Mouse (Mus musculus): ENCODE data around the gene Spink4. TPM values are rescaled to one million over a fixed set of nuclear protein-coding genes. Genes with fewer than 3 reads are reported as not detected.

The Spink4 gene
- not detected for polyA plus RNA-seq (2017; shearing (Covaris generic))

DNA sequence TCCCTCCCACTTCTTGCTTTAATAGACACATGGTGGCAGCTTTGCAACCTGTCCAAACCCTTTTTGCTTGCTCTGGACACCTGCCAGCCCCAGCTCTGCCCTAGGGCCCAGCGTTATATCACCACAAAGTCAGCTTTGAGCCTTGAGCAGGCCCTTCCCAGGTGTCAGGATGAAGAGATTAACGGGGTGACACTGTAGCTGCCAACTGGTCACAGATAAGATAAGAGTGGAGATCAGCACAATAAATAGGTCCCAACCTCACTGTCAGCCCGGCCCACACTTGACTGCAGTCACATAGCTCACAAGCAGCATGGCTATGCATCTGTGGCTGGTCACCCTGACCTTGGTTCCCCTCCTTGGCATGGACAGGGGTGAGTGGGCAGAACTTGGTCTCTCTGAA is at the start of gene Spink4:
Gene Spink4 (plus strand): TSS at position 268 of the 400 bp plus-strand sequence.
- ATAC-seq: no peak

DNA sequence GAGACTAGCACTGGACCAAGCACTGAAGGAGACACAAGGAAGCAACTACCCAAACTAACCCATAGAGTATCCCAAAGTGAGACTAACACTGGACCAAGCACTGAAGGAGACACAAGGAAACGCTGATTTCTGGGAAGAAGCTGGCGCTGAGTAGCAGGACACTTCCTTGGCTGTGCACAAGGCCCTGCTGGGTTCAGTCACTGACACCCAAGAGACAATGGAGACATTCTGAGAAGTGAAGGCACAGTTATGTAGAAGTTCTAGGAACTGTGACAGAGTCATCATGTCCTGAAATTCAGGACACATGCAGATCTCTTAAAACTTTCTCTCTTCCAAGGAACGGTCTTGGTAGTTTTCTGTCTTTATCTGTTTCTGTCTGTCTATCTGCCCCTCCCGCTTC is 49.6 kb upstream of the Spink4 start:
- no peak for ATAC-seq

DNA sequence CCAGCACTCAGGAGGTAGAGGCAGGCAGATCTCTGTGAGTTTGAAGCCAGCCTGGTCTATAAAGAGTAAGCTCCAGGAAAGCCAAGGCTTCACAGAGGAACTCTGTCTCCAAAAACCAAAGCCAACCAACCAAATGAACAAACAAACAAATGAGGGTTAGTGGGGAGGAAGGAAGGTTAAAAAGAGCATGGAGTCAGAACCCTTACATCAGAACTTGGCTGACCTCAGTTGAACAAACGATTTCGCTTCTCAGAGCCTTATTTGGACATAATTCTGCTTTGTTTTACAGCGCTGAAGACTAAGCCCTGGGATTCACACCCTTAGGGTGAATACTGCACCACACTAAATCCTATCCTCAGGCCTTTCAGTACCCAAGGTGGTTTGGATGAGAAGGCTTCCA is 47.7 kb upstream of the Spink4 start:
- no peak for ATAC-seq

DNA sequence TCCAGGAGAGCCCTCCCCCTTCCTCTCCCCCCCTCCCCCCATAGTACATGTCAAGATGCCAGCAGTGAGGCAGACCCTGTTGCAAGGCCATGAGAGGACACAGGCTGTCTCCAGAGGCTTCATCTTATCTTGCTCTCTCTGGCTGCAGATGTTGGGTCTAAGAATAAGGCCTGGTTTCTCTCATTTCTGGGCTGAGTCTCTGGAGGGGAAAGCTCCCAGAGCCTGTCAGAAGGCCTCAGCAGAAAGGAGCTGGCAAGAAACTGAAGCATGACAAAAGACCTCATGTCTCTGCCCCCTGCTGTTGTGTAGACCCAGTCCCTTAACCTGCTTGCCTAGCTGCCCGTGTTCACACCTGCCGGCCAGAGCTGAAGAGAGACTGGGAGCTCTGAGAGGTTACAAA is 46.5 kb upstream of the Spink4 start:
- no peak for ATAC-seq

DNA sequence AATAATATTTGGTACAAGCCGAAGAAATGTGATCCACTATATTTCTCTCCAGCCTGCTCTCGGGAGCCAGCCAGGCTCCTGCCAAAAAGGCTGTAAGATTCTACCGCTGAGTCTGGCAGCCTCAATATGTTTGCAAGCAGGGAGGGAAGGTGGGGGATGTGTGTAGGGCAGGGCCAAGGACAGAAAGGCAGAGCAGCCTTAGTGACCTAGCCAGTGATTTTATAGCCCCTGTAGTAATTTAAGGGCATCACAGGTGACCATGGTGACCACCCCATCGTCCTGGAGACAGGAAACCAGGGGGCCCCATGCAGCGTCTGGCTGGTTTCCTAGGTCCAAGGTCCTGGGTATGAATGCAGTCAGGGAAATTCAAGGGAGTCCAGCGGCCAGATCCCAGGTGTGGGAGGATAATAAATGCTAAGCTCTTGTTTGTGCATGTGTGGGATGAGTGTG is 45.7 kb upstream of the Spink4 start:
- ATAC-seq: no peak

DNA sequence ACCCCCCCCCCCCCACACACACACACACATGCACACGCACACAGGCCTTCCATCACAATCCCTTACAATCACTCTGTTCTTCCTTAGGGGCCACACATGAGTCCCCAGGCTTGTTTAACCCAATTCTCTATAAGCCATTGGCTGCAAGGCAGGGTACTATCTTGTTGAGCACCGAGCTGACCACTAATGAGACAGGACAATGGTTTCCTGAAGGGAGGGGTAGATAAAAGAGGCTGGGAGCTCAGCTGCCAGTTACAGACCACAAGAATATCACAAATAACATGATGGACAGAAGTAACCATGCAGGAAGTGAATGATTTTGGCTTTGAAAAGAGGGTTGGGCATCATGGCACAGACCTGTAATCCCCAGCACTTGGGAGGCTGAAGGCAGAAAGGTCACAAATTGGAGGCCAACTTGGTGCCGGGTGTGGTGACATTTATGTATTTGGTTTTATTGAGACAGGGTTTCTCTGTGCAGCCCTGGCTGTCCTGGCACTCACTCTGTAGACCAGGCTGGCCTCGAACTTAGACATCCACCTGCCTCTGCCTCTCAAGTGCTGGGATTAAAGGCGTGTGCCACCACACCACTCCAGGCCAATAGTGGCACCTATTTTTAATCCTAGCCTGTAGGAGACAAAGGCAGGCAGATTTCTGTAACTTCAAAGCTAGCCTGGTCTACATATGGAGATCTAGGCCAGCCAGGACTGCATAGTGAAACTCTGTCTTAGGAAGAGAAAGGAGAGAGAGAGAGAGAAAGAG is 44.9 kb upstream of the Spink4 start:
- ATAC-seq: no peak

DNA sequence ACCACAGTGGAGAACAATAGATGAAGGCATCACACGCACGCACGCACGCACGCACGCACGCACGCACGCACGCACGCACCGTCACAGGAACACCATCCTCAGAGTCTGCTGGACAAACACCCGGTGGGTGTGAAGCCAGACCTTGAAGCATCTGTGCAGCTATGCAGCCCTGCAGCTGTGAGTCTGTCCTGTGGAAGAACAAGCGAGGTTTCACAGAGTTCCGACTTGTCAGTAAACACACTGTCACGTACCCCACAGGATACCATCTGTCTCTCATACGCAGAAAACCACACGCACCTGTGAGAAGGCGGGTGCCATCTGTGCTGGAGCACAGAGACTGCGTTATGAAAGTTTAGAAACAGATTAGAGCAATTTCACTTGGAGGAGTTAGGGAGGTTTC is 44.0 kb upstream of the Spink4 start:
- ATAC-seq: peak; percentile 88

DNA sequence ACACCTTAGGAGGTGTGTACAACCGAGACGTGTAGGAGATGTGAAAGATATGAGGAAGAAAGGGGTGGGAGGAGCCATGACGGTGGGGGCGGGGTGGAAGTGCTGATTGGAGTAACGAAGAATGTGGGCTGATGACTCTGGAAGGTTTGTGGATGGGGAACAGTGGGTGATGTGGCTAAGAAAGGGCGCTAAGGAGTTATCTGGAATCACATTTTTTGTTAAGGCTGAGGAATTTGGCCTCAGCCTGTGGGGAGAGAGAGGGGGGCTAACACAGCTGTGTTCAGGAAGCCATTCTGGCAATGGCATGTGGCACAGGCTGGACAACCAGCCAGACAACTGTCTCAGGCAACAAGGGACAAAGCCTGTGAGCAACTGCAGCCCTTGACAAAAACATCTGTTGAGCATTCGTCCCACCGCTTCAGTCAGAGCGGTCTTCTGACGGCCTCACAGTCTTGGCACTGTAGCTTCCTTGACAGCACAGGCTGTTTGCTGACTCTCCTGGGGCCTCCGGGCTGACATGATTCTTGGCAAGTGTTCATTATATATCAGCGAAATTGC is 43.0 kb upstream of the Spink4 start:
- ATAC-seq: peak; percentile 58

DNA sequence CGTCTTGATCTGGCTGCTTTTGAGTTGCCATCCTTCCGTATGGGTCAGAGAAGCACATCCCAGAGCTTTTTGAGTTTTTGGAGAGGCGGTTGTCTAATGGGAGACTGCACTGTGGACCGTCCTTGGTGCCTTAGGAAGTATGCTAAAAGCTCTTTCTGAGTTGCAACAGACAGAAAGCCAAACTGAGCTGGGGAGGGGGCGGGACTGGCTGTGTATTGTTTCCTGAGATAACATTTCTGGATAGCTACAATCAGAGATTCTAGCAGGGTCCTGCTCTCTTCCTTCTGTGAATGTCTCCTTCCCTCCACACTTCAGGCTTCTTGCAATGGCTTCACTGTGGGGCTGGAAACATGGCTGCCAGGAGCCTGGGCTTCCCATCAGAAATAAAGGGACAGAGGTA is 42.3 kb upstream of the Spink4 start:
- ATAC-seq: no peak

DNA sequence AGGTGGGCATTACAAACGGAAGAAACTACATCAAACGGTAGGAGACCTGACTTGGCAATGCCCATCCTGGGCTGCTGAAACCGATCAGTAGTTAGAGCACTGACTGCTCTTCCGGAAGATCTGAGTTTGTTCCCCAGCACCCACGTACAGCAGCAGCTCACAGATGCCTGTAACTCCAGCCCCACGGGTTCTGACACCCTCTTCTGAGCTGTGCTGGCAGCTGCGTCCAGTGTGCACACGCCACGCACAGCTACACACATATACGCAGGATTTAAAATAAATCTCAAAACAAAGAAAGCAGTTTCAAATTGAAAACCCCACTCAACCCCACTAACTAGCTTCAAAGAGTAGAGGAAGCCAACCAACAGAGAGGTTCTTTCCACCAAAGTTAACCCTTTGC is 36.7 kb upstream of the Spink4 start:
- peak; percentile 82 for ATAC-seq

DNA sequence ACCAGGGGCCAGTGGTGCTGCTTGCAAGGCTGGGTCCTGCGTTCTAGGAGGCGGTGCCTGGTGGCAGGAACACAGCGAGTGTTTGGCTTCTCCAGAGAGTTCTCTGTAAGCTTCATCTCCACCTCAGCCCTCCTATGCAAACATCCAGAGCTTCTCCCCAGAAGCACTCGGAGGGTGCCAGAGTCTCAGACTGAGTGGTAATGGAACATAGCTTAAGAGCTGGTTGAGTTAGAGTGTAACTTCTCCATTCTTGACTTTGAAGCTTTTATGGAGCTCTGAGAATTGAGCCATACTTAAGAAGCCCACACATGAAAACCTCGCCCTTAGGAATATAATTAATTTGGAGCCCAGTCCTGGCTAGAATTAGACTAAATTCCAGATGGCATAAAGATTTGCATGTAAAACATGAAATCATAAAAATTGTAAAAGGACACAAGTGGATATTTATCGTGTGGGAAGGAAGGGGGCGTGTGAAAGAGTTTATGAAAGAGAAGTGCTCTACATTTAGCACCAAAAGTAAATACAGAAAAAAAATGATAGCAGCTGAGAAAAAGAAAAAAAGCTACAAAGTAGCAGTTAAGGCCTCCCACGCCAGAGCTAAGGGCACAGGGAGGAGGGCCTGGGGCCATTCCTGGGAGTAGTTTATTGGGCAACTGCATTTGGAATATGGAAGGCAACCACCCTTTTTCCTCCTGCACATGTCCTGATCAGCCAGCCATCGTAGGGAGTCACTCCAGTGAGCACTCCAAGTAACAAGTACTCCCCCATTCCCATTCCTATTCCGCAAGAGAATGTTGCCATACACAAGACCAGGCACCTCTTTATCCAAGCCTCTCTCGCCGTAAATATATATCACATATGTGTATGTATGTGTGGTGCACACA is 35.3 kb upstream of the Spink4 start:
- ATAC-seq: no peak

DNA sequence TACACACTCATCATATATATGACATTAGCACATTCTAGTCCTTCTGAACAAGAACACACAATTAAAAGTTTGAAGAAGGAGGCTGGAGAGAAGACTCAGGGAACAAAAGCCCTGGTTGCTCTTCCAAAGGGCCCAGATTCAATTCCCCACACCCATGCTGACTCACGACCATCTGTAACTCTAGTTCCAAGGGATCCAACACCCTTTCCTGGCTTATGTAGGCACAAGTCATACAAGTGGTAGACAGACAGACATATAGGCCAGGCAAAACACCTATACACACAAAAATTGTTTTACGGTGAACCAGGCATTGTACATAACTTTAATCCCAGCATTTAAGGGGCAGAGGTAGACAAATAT is 34.7 kb upstream of the Spink4 start:
- no peak for ATAC-seq

DNA sequence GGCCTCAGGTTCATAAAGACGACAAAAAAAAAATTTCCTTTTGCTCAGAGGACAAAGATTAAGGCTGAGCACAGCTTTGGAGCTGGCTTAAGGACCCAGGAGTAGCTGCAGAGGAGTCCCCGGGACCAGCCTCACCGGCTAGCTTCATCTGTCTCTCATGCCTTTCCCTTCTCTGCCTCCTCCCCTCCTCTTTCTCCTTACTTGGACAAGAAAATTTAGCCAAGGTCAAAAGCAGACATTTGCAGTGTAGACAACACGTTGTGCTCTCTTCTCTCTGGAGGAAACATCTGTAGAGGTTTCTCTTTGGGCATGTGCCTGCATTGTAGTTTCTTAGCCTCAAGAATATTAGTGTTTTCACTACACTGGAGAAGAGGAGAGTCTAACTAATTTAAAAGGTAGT is 34.0 kb upstream of the Spink4 start:
- ATAC-seq: no peak

DNA sequence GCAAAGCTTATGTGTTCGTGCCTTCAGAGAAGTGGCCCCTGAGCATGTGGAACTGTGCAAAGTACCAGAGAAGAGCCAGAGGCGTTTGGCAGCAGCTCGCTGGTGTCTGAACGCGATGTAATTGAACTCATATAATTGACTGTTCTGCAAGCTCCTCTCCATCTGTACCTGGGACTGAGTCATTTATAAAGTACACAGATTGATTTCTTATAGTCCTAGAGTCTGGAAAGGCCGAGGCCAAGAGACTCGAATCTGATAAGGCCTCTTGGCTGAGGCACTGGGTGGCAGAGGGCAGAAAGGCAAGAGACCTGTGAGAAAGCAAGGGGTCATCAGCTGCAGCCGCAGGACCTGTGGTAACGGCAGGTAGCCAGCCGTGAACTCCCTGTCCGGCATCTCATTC is 31.0 kb upstream of the Spink4 start:
- ATAC-seq: no peak

DNA sequence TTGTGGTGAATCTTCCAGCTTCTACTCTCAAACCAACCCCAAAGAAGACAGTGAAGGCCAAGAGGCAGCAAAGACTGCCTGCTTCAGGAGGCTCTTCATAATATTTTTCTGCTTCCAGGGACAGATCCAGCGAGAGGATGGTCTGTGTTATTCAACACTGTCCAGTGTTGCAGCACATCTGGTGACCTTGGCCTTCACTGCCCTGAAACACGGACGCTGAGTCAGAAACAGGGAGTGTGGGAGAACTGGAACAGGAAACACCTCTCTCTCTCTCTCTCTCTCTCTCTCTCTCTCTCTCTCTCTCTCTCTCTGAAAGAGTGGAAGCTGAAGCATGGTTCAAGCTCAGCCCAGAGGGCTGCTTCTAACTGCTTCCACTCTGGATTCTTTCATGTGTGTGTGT is 30.6 kb upstream of the Spink4 start:
- no peak for ATAC-seq

DNA sequence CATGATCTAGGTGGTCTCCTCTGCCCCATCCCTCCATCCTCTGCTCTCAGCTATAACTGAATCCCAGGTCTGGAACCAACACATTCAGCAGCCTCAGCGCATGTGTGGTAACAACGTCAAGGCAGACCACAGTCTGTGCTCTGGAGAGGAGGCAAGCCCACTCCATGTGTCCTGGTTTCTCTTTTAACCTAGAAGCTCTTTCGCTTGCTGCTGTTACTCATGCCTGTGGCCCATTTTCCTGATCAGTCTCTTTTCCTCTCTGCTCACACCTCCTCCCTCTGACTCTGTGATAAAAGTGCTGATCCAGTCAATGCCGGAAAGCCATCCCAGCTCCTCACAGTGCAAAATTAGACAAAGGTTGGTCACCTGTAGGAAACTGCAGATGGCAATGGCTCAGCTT is 29.9 kb upstream of the Spink4 start:
- no peak for ATAC-seq

DNA sequence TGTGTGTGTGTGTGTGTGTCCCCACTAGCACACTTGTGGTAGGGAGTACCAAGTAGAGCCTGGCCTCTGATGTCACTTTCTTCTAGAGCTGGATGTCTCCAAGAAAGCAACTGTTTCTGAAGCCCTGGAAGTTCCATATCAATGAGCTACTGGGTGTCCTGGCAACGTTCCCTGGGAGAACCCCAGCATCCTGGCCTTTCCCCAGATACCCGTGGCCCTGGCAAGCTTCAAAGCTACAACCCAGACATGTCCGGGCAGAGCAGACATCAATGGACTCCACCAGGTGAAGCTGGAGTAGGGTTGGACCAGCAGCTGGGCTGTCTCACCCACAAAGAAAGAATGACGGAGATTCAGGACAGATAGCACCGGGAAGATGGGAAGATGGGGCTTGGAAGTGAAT is 28.6 kb upstream of the Spink4 start:
- ATAC-seq: no peak

DNA sequence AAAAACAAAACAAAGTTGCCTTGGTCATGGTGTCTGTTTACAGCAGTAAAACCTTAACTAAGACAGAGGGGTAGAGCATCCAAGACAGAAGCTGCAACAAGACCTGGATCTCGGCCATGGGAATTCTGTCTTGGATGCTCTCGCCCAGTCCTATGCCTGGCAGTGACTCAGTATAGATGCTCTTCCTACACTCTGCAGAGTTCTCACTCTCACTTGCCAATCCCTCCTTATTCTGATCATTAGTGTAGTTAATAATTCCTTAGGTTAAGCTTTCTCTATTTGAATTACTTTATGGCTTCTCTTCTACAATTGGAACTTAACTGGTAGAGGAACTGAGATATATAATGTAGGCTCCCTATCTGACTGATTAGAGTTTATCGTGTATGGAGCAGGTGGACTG is 24.7 kb upstream of the Spink4 start:
- no peak for ATAC-seq

DNA sequence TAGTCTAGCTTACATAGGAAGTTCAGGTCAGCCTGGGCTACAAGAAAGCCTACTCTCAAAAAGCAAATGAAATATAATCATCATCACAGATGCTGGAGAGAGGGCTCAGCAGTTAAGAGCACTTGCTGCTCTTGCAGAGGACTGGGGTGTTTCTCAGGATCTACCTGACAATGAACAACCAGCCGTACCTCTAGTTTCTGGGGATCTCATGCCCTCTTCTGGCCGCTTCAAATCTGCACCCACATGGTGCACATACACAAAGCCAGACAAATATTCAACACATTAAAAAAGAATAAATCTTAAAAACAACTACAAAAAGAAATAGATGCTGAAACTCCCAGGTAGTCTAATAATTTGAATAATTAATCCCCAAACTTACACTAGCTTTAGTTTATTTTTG is 24.2 kb upstream of the Spink4 start:
- no peak for ATAC-seq

DNA sequence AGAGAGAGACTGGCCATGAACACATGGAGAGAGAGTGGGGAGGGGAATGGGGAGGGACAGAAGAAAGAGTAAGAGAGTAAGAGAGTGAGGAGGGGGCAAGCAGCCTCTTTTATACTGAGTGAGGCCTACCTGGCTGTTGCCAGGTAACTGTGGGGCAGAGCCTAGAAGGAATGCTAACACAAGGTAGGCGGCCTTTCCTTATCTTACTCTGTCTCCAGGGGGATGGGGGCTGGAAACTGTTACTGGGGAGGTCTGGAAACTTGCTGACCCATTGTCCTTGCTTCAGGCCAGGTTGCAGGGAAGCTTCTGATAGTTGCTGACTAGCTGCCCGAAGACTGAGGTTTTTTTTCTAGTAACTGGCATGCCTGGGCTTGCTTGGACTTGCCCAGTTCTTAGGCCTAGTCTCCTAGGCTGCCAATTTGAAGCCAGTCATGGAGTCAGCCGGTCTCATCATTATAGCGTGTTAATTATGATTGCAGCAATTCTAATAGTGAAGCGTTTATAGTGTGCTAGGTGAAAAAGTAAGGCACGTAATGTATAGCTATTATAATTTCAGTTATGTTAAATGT is 21.3 kb upstream of the Spink4 start:
- no peak for ATAC-seq

DNA sequence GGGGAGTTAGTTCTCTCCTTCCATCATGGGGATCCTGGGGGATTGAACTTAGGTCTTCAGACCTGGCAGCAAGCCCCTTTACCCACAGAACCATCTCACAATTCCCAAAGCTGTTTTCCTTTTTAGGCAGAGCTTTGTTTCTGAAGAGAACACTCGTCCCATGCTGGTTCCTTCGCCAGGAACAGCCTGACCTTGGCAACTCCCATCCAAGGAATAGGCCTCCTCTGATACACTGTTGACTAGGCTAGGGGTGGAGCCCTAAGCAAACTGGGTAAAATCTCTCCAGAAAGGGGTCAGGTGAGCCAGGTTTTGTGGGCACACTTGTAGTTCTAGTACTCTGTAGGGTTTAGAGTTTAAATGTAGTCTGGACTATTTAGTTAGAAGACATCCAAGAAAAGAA is 20.6 kb upstream of the Spink4 start:
- no peak for ATAC-seq

DNA sequence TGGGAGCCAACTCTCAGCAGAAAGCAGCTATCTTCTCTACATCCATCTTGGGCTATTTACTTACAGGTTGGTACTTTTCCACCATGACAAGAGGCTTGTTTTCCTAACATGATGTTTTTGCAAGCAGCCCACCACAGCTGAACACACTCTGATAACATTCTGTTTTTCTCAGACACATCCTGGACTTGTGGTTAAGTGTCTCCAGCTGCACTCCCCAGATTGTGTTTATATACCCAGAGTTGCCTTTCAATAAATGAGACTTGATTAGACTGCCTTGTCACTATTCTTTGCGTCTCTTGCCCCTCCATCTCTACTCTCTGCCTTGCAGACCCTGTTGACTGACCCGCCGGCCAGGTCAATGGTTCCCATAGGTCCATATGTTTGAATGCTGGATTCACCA is 19.8 kb upstream of the Spink4 start:
- ATAC-seq: no peak

DNA sequence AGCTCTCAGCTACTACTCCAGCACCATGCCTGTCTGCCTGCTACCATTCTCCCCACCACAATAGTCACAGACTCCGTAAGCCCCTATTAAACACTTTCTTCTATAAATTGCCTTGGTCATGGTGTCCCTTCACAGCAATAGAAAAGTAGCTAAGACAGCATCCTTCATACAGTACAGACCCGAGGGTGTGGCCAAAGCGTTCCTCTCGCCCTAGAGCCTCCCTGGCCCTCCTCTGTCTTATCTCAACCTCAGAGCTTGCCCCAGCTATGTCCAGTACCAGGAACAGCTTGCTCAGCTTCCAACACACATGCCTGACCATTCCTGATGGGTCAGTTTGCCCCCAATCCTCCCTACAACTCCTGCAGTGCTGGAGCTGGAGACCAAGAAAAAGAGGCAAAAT is 19.2 kb upstream of the Spink4 start:
- no peak for ATAC-seq

DNA sequence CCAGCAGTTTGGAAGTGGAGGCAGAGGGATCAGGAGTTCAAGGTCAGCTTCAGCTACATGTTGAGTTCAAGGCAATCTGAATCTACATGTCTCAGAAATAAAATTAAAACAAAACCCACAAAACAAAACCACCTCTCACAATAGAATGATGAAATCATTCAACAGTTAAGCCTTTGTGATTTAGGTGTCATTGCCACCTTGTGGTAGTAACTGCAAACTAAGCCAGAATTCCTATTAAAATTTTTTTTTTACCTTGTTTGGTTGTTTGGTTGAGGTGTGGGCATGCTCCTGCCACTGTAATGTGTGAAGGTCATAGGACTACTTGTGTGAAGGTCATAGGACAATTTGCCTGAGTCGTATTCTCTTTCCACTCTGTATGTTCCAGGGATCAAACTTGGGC is 13.6 kb upstream of the Spink4 start:
- peak; percentile 69 for ATAC-seq

Data from inflammation-experienced regulatory T-cells, adult 6 months (primary cell).